Mouse (Mus musculus) urinary bladder, adult 2 months (tissue): Measurements from ENCODE around the gene Mx1. TPM values are rescaled to one million over a fixed set of nuclear protein-coding genes. Genes with fewer than 3 reads are reported as not detected.

Experiments used
- DNase-seq: peaks from one replicate; pipeline ENCODE4 v3.0.0; 2022; ENCODE audit warnings: low spot score
- polyA plus RNA-seq: library from polyadenylated mRNA; depleted of rRNA; stranded (reverse); fragments of >200 nt; gene quantifications from 2 replicates; pipeline ENCODE4 v1.2.3, GENCODE M21; 2012; rRNA removed

Gene Mx1
- polyA plus RNA-seq: 2.2 TPM in 2 replicates

DNA sequence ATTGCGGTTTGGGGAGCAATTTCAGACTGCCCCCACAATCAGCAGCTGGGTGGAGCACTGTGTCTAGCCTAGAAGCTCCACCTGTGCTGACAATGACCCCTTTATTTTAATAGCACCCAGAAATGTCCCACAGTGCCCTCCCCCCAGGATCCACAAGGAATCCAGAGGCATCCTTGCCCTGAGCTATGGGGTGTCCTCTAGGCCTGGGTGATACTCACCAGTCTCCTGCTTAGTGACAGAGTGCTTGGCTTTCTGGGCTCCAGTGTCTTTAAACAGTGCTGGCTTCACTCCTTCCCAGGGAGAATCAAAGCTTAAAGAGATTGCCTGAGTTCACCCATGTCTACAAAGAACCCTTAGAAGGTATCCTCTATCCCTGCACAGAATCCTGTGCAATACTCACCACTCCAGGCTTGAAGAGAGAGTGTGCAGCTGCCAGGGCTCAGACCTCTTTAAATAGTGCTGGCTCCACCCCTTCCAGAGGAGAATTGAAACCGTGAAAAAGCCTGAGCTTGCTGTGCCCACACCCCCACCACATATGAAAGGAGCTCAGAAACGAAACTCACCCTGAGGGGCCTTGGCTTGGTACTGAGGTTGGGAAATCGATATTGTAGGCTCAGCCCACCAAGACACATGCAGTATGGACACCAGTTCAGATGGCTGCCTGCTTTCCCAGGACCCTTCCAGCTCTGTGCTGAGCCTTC is at the start of gene Mx1:
Gene Mx1 (minus strand): TSS at position 427 of the 701 bp plus-strand sequence.
- no peak for DNase-seq

GRCm38 (mm10) chr16:97512347-97512751 is 49.6 kb upstream of the Mx1 start:
- DNase-seq: no peak

DNA sequence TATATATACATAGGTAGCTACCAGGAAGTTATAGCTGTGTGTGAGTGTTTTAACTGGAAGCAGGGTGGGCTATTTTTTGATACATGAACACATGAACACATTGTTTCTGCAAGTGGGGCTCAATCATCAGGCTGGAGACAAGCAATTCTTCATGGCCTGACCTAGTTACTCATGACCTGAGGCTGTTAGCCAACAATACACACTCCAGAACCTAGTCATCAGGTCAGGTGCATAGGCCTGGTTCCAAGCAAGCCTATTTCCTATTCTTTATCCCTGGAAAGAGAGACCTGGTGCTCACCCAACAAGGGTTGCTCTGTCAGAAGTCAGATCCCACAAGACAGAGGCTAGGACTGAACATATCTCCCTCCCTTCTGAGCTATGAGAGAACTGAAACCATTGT is 48.8 kb upstream of the Mx1 start:
- DNase-seq: no peak

DNA sequence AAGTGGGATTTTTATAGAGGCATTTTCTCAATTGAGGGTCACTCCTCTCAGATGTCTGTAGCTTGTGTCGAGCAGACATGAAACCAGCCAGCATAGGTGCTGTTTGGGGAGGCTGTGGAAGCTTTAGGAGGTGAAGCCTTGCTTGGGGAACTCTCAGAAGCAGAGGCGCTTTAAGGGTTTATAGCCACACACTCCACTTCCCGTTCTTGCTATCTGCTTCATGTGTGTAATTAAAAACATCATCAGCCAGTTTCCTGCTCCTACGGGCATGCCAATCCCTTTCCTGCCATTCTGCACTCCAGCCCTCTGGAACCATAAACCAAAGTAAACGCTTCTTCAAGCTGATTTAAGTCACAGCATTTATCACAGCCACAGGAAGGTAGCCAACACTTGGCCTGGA is 48.1 kb upstream of the Mx1 start:
- DNase-seq: no peak

DNA sequence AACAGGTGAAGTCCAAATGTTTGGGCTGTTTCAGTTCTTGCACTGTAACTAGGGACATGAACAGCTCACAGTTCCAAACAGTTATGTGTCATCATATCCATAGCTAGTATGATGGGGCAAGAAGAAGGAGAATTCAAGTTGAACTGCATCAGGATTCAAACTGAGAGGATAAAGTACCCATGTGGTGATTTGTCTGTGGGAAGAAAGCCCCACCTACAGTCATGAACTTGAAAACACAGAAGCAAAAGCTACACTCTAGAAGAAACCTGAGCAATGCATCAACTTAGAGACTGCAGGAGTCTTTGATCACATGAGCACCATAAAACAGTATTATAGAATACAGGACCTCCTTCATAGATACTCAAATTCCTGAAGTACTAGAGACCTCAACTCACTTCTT is 45.1 kb upstream of the Mx1 start:
- no peak for DNase-seq

DNA sequence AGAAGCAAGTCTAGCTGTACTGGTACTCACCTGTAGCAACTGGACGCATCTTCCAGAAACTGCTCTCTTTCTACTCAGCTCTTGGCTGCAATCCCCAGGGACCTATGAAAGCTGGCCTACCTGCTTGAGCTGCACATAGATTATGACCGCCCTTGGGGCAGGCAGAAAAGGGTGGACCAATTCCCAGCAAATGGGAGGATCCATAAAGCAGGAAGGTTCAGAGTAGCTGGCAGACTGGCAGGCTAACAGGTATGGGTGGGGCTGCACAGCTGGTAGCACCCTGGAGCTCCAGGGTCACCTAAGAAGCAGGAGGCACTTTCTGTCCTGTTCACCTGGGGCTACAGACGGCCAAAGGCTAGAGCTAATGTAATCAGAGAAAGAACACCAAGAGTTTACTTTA is 42.1 kb upstream of the Mx1 start:
- no peak for DNase-seq

DNA sequence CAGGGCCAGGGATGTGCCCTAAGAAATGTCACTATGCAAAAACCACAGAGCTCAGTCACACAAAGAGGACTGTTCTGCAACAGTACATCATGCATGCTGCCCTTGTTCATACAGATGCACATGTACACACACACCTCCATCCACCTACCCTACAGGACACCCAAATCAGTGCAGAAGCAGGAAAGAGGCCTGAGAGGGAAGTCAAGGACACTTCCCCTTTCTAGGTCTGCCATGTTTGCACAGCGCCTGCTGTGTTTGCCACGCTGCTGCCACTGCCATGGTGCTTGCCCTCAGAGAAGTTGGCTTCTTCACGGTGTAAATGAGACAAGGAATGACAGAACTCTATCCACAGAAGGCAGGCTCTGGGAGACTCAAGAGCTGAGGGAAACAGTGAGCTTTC is 41.1 kb upstream of the Mx1 start:
- no peak for DNase-seq

DNA sequence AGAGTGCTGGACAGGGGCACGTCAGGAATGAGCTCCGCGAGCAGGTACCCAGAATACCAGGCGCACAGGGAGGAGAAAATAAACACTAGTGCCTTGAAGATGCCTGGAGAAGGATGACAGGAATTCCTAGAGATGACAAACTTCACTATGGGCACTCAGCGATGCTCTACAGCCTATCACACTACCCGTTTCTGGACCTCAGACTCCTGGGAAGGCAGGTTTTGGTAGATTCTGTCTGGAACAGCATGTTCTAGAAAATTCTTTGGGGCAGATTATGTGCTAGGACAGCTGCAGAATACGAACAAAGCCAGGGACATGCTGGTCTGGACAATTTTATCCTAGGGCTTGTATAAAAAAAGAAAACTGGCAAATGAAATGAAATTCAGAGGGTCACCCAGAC is 38.2 kb upstream of the Mx1 start:
- DNase-seq: no peak

GRCm38 (mm10) chr16:97499450-97499849 is 36.7 kb upstream of the Mx1 start:
- no peak for DNase-seq

DNA sequence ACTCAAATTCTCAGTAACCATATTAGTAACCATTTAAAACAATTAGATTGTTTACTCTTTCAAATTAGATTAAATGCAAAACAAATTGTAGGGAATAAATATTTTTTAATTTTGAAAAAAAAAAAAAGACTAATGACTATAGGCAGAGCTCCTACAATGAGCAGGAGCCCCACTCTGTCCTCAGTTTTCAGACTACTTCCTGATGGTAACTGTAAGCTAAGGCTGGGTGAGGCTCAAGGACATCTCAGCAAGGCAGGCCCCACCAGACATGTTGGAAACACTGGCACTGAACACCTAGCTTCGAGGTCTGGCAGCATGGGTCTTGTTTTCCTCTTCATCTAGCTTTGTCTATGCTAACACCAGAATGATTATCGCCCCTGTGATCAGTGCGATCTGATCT is 35.4 kb upstream of the Mx1 start:
- no peak for DNase-seq

DNA sequence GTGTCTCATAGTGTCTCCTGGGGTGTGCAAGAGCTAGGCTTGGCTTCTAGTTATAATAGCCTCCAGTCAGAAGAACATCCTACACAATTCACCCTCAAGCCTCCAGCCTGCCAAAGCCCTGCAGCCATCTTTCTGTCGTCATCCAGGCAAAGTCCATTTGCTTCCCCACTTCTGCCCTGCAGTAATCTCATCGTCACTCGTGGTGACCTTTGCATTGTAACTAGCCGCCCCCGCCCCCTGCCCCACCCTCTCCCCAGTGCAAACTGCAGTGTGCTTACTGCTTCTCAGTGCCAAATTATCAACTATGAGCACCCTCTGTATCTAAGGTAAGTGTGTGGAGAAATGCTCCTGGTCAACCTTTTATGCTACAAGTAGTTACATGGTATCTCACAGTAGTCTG is 35.0 kb upstream of the Mx1 start:
- no peak for DNase-seq

- DNase-seq: no peak
Observed at GRCm38 (mm10) chr16:97496026-97496425, 33.3 kb upstream of the Mx1 start.

- DNase-seq: no peak
Observed at GRCm38 (mm10) chr16:97492369-97492768, 29.7 kb upstream of the Mx1 start.

- DNase-seq: no peak
Observed at GRCm38 (mm10) chr16:97478655-97479054, 15.9 kb upstream of the Mx1 start.

DNA sequence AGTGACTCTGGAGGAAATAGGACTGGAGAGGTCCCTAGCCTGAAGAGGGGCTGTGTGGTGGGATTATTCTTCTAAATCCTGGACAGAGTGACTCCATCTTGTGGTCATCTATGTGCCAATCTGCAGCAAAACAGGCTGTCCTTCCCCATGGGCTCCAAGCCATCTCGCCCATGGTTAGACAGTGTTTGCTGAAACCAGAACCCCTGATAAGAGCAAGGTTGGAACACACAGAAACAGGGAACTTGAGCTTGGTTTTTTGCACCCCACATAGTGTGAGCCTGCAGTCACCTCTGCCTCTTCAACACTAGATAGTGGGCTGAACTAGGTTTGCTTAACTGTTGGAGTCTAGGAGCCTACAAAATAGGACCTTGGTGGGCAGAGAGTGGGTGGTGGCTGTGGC is 13.8 kb upstream of the Mx1 start:
- DNase-seq: no peak

DNA sequence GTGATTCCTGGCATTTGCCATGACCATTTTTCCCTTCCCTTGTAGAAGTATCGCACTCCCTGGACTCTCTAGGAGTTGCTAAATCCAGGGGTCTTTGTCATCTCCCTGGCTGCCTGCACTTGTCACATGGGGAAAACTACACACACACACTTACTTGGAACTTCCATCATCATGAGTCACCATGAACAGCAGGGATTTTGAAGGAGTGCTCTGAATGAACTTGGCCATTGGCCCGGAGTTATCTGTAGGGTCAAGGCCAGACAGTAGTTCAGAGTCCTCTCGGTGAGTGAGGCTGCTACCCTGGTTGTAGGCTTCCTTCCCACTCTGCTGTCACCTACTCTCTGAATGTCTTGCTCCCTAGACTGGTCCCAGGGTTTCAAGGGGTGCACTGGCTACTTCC is 12.9 kb upstream of the Mx1 start:
- DNase-seq: no peak

- DNase-seq: no peak
Observed at GRCm38 (mm10) chr16:97474671-97475070, 12.0 kb upstream of the Mx1 start.

GRCm38 (mm10) chr16:97467993-97468791 is 5.5 kb upstream of the Mx1 start:
- no peak for DNase-seq

DNA sequence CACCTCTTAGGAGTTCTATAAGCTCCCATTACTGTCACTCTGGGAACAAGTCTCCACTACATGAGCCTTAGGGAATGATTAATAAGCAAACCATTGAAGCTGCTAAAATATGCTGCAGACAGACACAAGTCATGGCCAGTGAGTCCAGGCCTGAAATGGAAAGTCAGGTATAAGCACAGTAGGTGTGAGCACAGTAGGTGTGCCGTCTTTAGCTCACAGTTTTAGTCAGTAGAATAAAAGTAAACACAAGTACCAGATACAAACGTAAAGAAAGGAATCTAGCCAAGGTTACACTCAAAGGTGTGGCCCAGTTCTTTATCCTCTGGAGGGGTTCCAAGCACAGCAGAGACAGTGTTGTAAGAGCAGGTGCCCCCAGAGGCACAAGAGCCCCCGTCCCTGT is 4.8 kb upstream of the Mx1 start:
- no peak for DNase-seq

- no peak for DNase-seq
Observed at GRCm38 (mm10) chr16:97466182-97466957, 3.7 kb upstream of the Mx1 start.

DNA sequence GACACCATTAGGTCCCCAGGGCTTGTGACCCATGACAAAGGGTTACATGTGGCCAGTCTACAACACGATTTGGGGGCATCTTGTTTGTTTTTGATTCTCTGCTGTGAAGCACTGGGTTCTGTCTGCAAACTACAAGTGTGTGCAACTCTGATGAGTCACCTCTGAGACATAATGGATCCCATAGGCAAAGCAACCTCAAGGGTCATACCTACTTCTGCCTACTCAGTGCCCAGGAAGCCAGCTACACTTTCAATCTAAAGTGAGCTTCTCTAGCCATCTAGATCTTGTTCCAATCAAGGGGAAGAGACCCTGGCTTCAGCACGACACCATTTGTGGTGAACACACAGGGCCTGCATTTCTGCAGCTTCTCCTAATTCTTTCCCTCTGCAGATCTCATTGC is 1.4 kb downstream of the Mx1 start:
- no peak for DNase-seq

GRCm38 (mm10) chr16:97459831-97460230 is 2.9 kb downstream of the Mx1 start:
- DNase-seq: no peak

DNA sequence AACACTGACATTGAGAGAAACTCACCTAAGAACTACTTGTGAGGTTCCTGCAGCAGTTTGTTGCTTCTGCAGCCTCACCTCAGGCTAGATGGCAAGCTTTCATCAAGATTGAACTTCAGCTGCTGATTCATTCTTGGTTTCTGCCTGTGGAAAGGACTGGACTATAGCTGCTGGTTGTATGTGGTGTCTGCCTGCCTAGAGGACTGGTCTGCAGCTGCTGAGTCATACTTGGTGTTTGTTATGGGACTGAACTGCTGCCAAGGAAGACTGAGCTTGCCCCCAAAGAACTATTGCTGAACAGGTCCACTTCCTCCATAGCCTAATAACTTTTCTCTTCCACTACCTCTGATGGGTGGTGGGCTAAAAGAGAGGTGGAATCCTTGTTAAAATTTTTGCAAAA is 15.3 kb downstream of the Mx1 start:
- no peak for DNase-seq
